Mouse (Mus musculus) hindlimb bud, embryonic 11.5 days (tissue): ENCODE results near the gene Armc3.

ENCODE experiments used
- DNase-seq: peaks from one replicate; pipeline ENCODE4 v3.0.0-alpha.2; 2012; ENCODE audit warnings: low read depth, low spot score; ENCODE audit errors: extremely low spot score

The Armc3 gene

GRCm38 (mm10) chr2:19348454-19348853, 149.4 kb downstream of the Armc3 start:
- DNase-seq, result no peak

- no peak for DNase-seq
These were observed 151.1 kb downstream of the Armc3 start for GRCm38 (mm10) chr2:19350167-19350566.

DNA sequence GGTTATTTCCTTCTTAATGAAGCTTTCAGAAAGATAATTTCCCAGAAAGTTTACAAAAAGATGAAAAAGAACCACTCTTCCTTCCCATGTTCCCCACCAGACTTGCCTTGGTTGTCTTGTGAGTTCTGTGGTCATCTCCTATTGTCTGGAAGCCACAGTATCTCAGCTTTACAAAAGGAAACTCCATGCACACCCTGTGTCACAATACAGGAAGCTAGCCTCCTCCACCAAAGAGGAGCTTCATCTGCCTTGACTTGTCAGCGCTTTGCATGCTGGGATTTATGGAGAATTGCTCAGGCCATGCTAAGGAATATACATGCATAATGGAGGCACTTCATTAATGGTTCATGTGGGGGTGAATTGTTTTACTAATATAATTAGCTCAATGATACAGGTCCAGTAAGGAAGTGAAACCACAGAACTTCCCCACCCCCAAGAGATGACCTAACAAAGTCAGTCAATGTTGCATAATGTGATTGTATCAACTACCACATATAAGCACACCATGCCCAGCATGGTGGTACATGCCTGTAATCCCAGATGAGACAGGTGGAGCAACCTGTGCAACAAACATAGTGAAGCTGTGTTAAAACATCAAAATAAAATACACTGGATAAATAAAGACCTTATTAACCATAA, 152.6 kb downstream of the Armc3 start:
- DNase-seq, result no peak

DNA sequence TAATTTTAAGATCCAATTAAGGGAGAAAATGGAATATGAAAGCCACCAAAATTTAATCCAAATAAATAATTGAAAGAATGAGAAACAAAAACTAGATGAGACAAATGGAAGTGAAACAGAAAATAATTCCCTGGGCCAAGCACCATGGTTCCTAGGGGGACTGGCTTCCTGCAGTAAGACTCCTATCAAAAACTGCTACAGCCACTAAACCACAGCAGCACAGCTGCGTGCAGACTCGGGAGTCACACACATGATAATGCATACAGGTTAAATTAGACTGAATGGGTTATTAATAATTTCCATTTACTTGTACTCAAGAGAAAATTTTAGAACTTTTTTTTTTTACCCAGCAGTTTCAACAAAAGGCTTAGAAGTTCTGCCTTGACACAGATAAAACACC, 154.1 kb downstream of the Armc3 start:
- no peak for DNase-seq
